Mouse (Mus musculus) liver, embryonic 14.5 days (tissue): ENCODE results near the gene Fcnb.

ENCODE experiments used
- CTCF ChIP-seq: IDR thresholded peaks from 2 replicates; pipeline ENCODE4 v1.5.1; 2016; ENCODE audit warnings: antibody characterized with exemption, low read depth, control low read depth
- EP300 ChIP-seq: IDR thresholded peaks from 2 replicates; pipeline ENCODE4 v1.6.1; 2016; ENCODE audit warnings: antibody characterized with exemption, low read depth

DNA sequence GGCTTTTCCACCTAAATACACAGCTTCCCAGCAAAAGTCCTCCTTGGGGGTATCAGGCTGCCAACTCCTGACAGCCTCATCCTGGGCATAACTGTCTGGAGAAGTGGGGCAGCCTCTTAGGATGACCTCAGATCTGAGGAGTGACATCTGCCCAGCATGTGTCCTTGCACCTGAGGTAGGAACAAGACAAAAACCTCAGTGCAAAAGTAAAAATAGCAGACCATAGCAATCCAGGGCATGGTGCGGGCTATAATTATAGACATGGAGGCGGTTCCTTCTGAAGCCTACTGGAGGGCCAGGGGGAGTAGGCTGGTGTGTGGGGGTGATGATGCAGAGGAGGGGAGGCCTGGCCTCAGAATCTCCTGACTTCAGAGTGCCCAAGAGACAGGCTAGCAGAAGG lies 39.2 kb upstream of the Fcnb start:
- no peak for TF ChIP-seq CTCF
- no peak for TF ChIP-seq EP300
